Mouse (Mus musculus) layer of hippocampus, adult 9-11 months (tissue): Measurements from ENCODE around the gene Cyp46a1.

Experiments used
- DNase-seq: peaks from one replicate; pipeline ENCODE4 v3.0.0; 2022

Gene Cyp46a1

GRCm38 (mm10) chr12:108410416-108411208 is 76.4 kb downstream of the Cyp46a1 start:
- no peak for DNase-seq
